Mouse (Mus musculus): ENCODE measurements at regions not wholly inside any gene's neighbourhood (a gene's known extent, or its start where the extent isn't known, plus 50 kb on each side); places are given as distances from the start of the nearest gene placed in this dataset.

DNA sequence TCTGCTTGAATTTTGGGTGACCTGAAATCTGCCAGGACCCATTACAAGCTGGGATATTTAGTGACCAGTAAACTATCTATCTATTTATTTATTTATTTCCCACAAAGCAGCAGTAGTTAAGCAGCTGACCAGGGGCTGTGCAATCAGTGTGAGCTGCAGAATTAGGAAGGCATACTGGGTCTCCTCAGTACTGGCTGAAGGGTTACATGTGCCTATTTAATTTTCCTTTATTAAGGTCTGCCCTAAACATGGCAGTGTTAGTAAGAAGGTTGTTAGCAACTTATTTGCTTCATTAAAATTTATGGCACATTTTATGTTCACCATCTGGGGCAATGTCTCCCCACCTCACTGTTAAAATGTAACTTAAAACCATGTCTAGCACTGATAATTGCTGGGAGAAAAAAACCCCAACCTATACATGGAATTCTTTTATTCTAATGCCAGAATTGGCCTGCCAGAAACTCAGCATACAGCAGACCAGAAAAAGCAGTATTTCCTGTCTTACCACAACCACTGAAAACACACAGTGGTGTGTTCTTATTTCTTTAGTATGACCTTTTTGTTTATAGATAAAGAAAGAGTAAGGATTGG, 484.3 kb upstream of the Nrsn1 start:
- no peaks in the 10 kb centered on the region for H3K4me1 ChIP-seq (replicated peaks; ENCODE audit: control insufficient read depth, insufficient read depth, low read length)
- no peaks in the 10 kb centered on the region for H3K27me3 ChIP-seq (replicated peaks; ENCODE audit: control insufficient read depth, insufficient read depth, low read length)
- DNase-seq (ENCODE audit: low spot score), result no peak
- H3K36me3 ChIP-seq (ENCODE audit: control insufficient read depth, insufficient read depth, low read length), result no peaks in the 10 kb centered on the region
- H3K4me3 ChIP-seq (ENCODE audit: low read depth, low read length), result no peak overlapping the region
- H3K9me3 ChIP-seq (ENCODE audit: control insufficient read depth, low read length), result no peaks in the 10 kb centered on the region
- ATAC-seq (replicated peaks; ENCODE audit: low FRiP score), result no peak
- no peak overlapping the region for H3K27ac ChIP-seq (ENCODE audit: low read depth, low read length)
- no peak overlapping the region for H3K4me2 ChIP-seq
- H3K9ac ChIP-seq (ENCODE audit: low read depth, low read length), result no peak overlapping the region

DNA sequence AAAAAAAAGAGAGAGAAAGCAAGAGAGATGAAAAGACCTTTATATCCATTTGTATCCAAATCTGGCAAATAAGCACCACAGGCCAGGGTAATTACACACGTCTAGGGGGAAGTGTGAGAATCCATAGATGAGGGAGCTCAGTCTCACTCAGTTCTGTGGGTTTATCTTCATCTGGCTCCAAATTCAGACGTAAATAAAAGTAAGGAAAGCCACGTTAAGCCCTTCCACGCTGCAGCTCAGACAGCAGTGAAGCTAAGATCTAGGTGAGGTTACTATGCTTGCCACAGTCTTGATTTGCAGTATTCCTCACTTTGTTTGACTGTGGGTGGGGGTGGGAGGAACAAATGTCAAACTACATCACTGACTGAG, 481.1 kb upstream of the Nrsn1 start:
- no peak overlapping the region for H3K4me3 ChIP-seq (ENCODE audit: low read depth, low read length)
- H3K27me3 ChIP-seq (replicated peaks; ENCODE audit: control insufficient read depth, insufficient read depth, low read length), result no peaks in the 10 kb centered on the region
- no peaks in the 10 kb centered on the region for H3K36me3 ChIP-seq (ENCODE audit: control insufficient read depth, insufficient read depth, low read length)
- ATAC-seq (replicated peaks; ENCODE audit: low FRiP score), result no peak
- 55% methylated on average over 4 of the region's 4 CpGs for WGBS
- no peak overlapping the region for H3K9ac ChIP-seq (ENCODE audit: low read depth, low read length)
- H3K4me2 ChIP-seq, result no peak overlapping the region
- no peak overlapping the region for H3K27ac ChIP-seq (ENCODE audit: low read depth, low read length)
- H3K4me1 ChIP-seq (replicated peaks; ENCODE audit: control insufficient read depth, insufficient read depth, low read length), result no peaks in the 10 kb centered on the region
- no peaks in the 10 kb centered on the region for H3K9me3 ChIP-seq (ENCODE audit: control insufficient read depth, low read length)
- no peak for DNase-seq (ENCODE audit: low spot score)

DNA sequence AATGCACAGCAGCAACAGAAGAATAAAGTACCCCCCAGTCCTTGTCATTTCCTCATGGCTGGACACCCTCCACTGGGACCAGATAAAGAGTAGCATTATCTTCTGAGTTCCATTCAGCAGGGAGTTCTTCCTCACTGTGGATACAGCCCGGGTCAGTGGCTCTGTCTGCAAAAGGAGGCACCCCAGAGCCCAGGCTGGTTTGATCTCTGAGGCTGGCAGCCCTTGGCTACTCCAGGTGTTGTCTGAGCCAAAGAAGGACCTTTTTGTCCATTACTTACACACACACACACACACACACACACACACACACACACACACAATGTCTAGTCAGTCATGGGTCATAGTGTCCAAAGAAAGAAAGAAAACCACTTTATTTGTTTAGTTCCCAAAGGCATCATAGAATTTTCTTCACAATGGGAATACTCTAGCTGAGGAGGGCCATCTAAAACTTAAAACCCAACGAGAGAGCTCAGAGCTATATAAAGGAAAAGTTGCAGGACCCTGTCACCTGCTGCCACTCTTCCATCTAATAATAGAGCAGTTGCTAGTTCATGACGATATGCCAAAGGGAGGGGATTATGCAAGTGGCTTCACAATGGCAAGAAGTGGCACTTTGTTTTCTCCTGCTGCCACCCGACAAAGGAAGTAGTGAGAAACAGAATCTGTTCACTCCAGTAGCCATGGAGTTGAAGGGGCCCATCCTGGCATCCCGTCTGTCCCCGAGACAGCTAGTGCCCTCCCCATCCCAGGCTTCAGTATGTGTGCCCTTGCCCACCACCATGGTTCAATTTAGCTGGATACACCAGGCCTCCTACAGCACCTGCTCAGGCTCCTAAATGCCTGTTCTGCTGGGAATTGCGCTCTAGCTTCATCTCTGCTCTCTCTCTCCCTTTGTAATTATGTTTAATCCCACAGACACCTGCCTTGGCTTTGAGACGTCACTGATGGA, 480.4 kb upstream of the Nrsn1 start:
- 63% methylated on average over 8 of the region's 8 CpGs for WGBS
- Histone ChIP-seq H3K27me3 (replicated peaks; ENCODE audit: control insufficient read depth, insufficient read depth, low read length) (no peaks in the 10 kb centered on the region), H3K9me3 (ENCODE audit: control insufficient read depth, low read length) (no peaks in the 10 kb centered on the region), H3K4me1 (replicated peaks; ENCODE audit: control insufficient read depth, insufficient read depth, low read length) (no peaks in the 10 kb centered on the region), H3K27ac (ENCODE audit: low read depth, low read length) (no peak overlapping the region), H3K4me3 (ENCODE audit: low read depth, low read length) (no peak overlapping the region), H3K9ac (ENCODE audit: low read depth, low read length) (no peak overlapping the region), H3K4me2 (no peak overlapping the region), H3K36me3 (ENCODE audit: control insufficient read depth, insufficient read depth, low read length) (no peaks in the 10 kb centered on the region)
- DNase-seq (ENCODE audit: low spot score) (no peak), ATAC-seq (replicated peaks; ENCODE audit: low FRiP score) (no peak)

DNA sequence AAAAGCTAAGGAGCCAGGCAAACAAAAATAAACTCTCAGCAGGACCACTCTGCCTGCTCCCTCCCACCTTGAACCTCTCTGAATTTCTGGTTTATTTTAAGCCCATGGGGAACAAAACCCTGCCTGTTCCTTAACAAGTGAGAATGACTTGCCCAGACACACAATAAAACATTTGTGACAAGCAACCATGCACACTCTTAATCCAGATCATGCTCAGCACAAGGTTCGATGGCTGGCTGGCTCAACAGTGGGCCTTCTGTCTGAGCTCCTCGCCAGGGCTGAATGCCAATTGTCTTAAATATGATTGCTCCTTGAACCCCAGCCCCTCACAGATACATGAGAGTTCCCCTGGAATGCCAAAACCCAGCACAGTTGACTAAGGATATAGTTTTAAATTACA, 468.3 kb upstream of the Nrsn1 start:
- no peaks in the 10 kb centered on the region for H3K4me1 ChIP-seq (replicated peaks; ENCODE audit: control insufficient read depth, insufficient read depth, low read length)
- DNase-seq (ENCODE audit: low spot score), result no peak
- no peak overlapping the region for H3K4me3 ChIP-seq (ENCODE audit: low read depth, low read length)
- no peak for ATAC-seq (replicated peaks; ENCODE audit: low FRiP score)
- H3K4me2 ChIP-seq, result no peak overlapping the region
- WGBS, result 54% methylated on average over 2 of the region's 2 CpGs
- H3K36me3 ChIP-seq (ENCODE audit: control insufficient read depth, insufficient read depth, low read length), result no peaks in the 10 kb centered on the region
- H3K9ac ChIP-seq (ENCODE audit: low read depth, low read length), result no peak overlapping the region
- no peaks in the 10 kb centered on the region for H3K9me3 ChIP-seq (ENCODE audit: control insufficient read depth, low read length)
- no peak overlapping the region for H3K27ac ChIP-seq (ENCODE audit: low read depth, low read length)
- no peaks in the 10 kb centered on the region for H3K27me3 ChIP-seq (replicated peaks; ENCODE audit: control insufficient read depth, insufficient read depth, low read length)

GRCm38 (mm10) chr13:25729327-25729892, 459.1 kb upstream of the Nrsn1 start:
- Histone ChIP-seq H3K4me1 (replicated peaks; ENCODE audit: control insufficient read depth, insufficient read depth, low read length) (no peaks in the 10 kb centered on the region), H3K27me3 (replicated peaks; ENCODE audit: control insufficient read depth, insufficient read depth, low read length) (no peaks in the 10 kb centered on the region), H3K9me3 (ENCODE audit: control insufficient read depth, low read length) (no peaks in the 10 kb centered on the region), H3K4me2 (no peak overlapping the region), H3K36me3 (ENCODE audit: control insufficient read depth, insufficient read depth, low read length) (no peaks in the 10 kb centered on the region), H3K27ac (ENCODE audit: low read depth, low read length) (no peak overlapping the region), H3K4me3 (ENCODE audit: low read depth, low read length) (no peak overlapping the region), H3K9ac (ENCODE audit: low read depth, low read length) (no peak overlapping the region)
- ATAC-seq (replicated peaks; ENCODE audit: low FRiP score) (no peak), DNase-seq (ENCODE audit: low spot score) (no peak)
- WGBS, result 68% methylated on average over 3 of the region's 3 CpGs

DNA sequence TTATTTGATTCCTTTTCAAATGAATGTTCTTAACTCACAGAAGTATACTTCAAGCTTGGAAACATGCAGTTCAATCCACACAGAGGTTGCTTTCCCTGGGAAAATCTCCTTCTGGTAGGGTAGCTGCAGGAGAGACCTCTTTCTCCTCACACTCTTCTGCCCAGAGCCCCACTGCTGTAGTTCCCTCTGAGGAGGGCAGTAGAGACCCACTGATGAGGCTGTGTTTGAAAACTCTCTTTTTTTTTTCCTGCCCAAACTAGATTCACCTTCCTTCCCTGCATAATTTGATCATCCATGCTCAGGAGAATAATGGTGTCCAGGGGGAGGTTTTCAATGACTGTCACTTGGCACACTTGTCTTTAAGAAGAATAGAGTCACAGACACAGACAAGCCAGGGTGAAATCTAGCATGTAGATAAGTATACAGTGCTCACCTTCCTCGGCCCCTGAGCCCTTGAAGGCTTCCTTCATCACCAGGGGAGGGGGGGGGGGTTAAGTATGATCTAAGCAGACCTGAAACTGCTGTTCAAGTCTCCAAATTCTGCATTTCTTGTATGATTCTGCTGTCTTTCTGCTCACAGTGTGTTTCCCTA, 457.3 kb upstream of the Nrsn1 start:
- no peak overlapping the region for H3K4me2 ChIP-seq
- H3K9me3 ChIP-seq (ENCODE audit: control insufficient read depth, low read length), result no peaks in the 10 kb centered on the region
- H3K4me1 ChIP-seq (replicated peaks; ENCODE audit: control insufficient read depth, insufficient read depth, low read length), result no peaks in the 10 kb centered on the region
- H3K27me3 ChIP-seq (replicated peaks; ENCODE audit: control insufficient read depth, insufficient read depth, low read length), result no peaks in the 10 kb centered on the region
- DNase-seq (ENCODE audit: low spot score) (no peak), ATAC-seq (replicated peaks; ENCODE audit: low FRiP score) (no peak)
- no peak overlapping the region for H3K9ac ChIP-seq (ENCODE audit: low read depth, low read length)
- 33% methylated on average over 1 of the region's 1 CpGs for WGBS
- H3K4me3 ChIP-seq (ENCODE audit: low read depth, low read length), result no peak overlapping the region
- no peaks in the 10 kb centered on the region for H3K36me3 ChIP-seq (ENCODE audit: control insufficient read depth, insufficient read depth, low read length)
- no peak overlapping the region for H3K27ac ChIP-seq (ENCODE audit: low read depth, low read length)

- H3K27me3 ChIP-seq (replicated peaks; ENCODE audit: control insufficient read depth, insufficient read depth, low read length), result no peaks in the 10 kb centered on the region
- no peaks in the 10 kb centered on the region for H3K9me3 ChIP-seq (ENCODE audit: control insufficient read depth, low read length)
- H3K4me2 ChIP-seq, result no peak overlapping the region
- no peak overlapping the region for H3K9ac ChIP-seq (ENCODE audit: low read depth, low read length)
- DNase-seq (ENCODE audit: low spot score) (no peak), ATAC-seq (replicated peaks; ENCODE audit: low FRiP score) (no peak)
- no peaks in the 10 kb centered on the region for H3K36me3 ChIP-seq (ENCODE audit: control insufficient read depth, insufficient read depth, low read length)
- H3K4me3 ChIP-seq (ENCODE audit: low read depth, low read length), result no peak overlapping the region
- H3K4me1 ChIP-seq (replicated peaks; ENCODE audit: control insufficient read depth, insufficient read depth, low read length), result no peaks in the 10 kb centered on the region
- H3K27ac ChIP-seq (ENCODE audit: low read depth, low read length), result no peak overlapping the region
- WGBS, result 62% methylated on average over 4 of the region's 4 CpGs
Observed at GRCm38 (mm10) chr13:25722595-25723525, 452.6 kb upstream of the Nrsn1 start.

DNA sequence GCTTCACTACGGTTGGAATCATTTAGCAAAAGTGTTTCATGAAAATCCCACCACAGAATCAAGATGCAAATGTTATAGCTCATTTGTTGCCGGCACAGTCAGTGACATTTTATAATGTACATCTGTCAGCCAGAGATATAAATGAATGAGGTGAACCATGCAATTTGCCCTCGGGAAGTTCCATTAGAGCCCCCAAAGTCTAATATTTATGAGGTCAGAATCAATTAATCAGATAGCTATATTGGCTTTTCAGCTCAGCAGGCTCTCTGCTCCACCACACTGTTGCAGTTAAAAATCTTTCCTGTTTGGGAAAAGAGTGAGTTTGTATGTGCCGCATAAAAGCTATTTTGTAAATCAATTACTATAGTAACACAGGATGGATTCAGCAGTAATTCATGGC, 430.7 kb upstream of the Nrsn1 start:
- no peak overlapping the region for H3K4me2 ChIP-seq
- no peak overlapping the region for H3K4me3 ChIP-seq (ENCODE audit: low read depth, low read length)
- H3K9me3 ChIP-seq (ENCODE audit: control insufficient read depth, low read length), result no peaks in the 10 kb centered on the region
- no peaks in the 10 kb centered on the region for H3K36me3 ChIP-seq (ENCODE audit: control insufficient read depth, insufficient read depth, low read length)
- DNase-seq (ENCODE audit: low spot score), result no peak
- no peak overlapping the region for H3K27ac ChIP-seq (ENCODE audit: low read depth, low read length)
- WGBS, result 64% methylated on average over 4 of the region's 4 CpGs
- no peak for ATAC-seq (replicated peaks; ENCODE audit: low FRiP score)
- no peaks in the 10 kb centered on the region for H3K27me3 ChIP-seq (replicated peaks; ENCODE audit: control insufficient read depth, insufficient read depth, low read length)
- H3K9ac ChIP-seq (ENCODE audit: low read depth, low read length), result no peak overlapping the region
- no peaks in the 10 kb centered on the region for H3K4me1 ChIP-seq (replicated peaks; ENCODE audit: control insufficient read depth, insufficient read depth, low read length)
